Mouse (Mus musculus) kidney, adult 2 months (tissue): ENCODE results near the gene Tfb1m. TPM values are rescaled to one million over a fixed set of nuclear protein-coding genes. Genes with fewer than 3 reads are reported as not detected.

Source experiments
- DNase-seq: peaks from one replicate; pipeline ENCODE4 v3.0.0; 2021
- H3K27ac ChIP-seq: fragments of 200-500 bp; 2 replicates; pipeline ENCODE4 v1.5.1; 2012; ENCODE audit warnings: low read depth, low read length, control low read depth, inconsistent platforms; ENCODE audit not compliant: insufficient read depth
- H3K27me3 ChIP-seq: fragments of 200-500 bp; replicated peaks from 2 replicates; pipeline ENCODE4 v1.6.1; 2012; ENCODE audit warnings: mild to moderate bottlenecking, moderate library complexity, low read length, inconsistent platforms; ENCODE audit not compliant: control insufficient read depth, insufficient read depth
- H3K36me3 ChIP-seq: fragments of 200-500 bp; 2 replicates; pipeline ENCODE4 v1.6.1; 2012; ENCODE audit warnings: mild to moderate bottlenecking, moderate library complexity, low read length, inconsistent platforms; ENCODE audit not compliant: control insufficient read depth, insufficient read depth
- H3K4me1 ChIP-seq: fragments of 200-500 bp; 2 replicates; pipeline ENCODE4 v1.6.1; 2011; ENCODE audit warnings: low read length; ENCODE audit not compliant: control insufficient read depth, insufficient read depth
- H3K4me3 ChIP-seq: fragments of 200-500 bp; 2 replicates; pipeline ENCODE4 v1.5.1; 2011; ENCODE audit warnings: mild to moderate bottlenecking, low read depth, low read length, control low read depth; ENCODE audit not compliant: insufficient read depth
- CTCF ChIP-seq: fragments of 200-500 bp; conservative IDR thresholded peaks from 2 replicates; pipeline ENCODE4 v1.5.1; 2011; ENCODE audit warnings: low read depth, mild to moderate bottlenecking, control low read depth, low read length, moderate library complexity, mixed read lengths; ENCODE audit not compliant: insufficient read depth, insufficient read length
- POLR2A ChIP-seq: fragments of 200-500 bp; IDR thresholded peaks from one replicate; pipeline ENCODE4 v1.6.1; 2011; ENCODE audit warnings: low read depth, low read length, control low read depth
- WGBS: fragments of 180-500 bp; shearing (Covaris S2); methylation state at CpG from one replicate; pipeline ENCODE4 v1.1.7; 2018; 5-methylcytosine and 5-hydroxymethylcytosine counted together
- polyA plus RNA-seq: library from polyadenylated mRNA; depleted of rRNA; stranded (reverse); fragments of >200 nt; gene quantifications from 2 replicates; pipeline ENCODE4 v1.2.3, GENCODE M21; 2012

Gene Tfb1m
- polyA plus RNA-seq, 1 experiment = 4.8 TPM

GRCm38 (mm10) chr17:3509841-3510240 is 47.7 kb downstream of the Tfb1m start:
- WGBS = 16% methylated on average over 1 of the region's 1 CpGs
- Histone ChIP-seq H3K4me1 (no peaks in the 10 kb centered on the region), H3K36me3 (no peaks in the 10 kb centered on the region), H3K27me3 (no peaks in the 10 kb centered on the region), H3K27ac (no peak overlapping the region), H3K4me3 (no peak overlapping the region)
- TF ChIP-seq POLR2A (no peak), CTCF (peak; percentile 98)
- peak; percentile 78 for DNase-seq

GRCm38 (mm10) chr17:3506508-3506907 is 51.1 kb downstream of the Tfb1m start:
- no peaks in the 10 kb centered on the region for H3K36me3 ChIP-seq
- WGBS = 75% methylated on average over 8 of the region's 8 CpGs
- no peak for TF ChIP-seq CTCF
- TF ChIP-seq POLR2A = no peak

GRCm38 (mm10) chr17:3505711-3506110 is 51.9 kb downstream of the Tfb1m start:
- 100% methylated on average over 1 of the region's 1 CpGs for WGBS
- TF ChIP-seq CTCF (no peak), POLR2A (no peak)
- H3K4me1 ChIP-seq = no peaks in the 10 kb centered on the region
- no peaks in the 10 kb centered on the region for H3K36me3 ChIP-seq
- H3K27me3 ChIP-seq = no peaks in the 10 kb centered on the region
- DNase-seq = no peak
- no peak overlapping the region for H3K4me3 ChIP-seq
- no peak overlapping the region for H3K27ac ChIP-seq

More at GRCm38 (mm10) chr17:3506508-3506907, 51.1 kb downstream of the Tfb1m start:
- Histone ChIP-seq H3K4me1 (no peaks in the 10 kb centered on the region), H3K27me3 (no peaks in the 10 kb centered on the region), H3K4me3 (no peak overlapping the region), H3K27ac (no peak overlapping the region)
- DNase-seq = no peak

GRCm38 (mm10) chr17:3500936-3501335 is 56.6 kb downstream of the Tfb1m start:
- Histone ChIP-seq H3K27ac (no peak overlapping the region), H3K4me3 (no peak overlapping the region), H3K27me3 (no peaks in the 10 kb centered on the region), H3K36me3 (no peaks in the 10 kb centered on the region), H3K4me1 (peaks cover 13% of the 10 kb centered on the region)
- 79% methylated on average over 4 of the region's 4 CpGs for WGBS
- no peak for DNase-seq
- peak; percentile 18; the same call in 1 of the 2 replicates for TF ChIP-seq CTCF
- no peak for TF ChIP-seq POLR2A

- 95% methylated on average over 6 of the region's 6 CpGs for WGBS
- Histone ChIP-seq H3K4me3 (no peak overlapping the region), H3K27ac (no peak overlapping the region), H3K27me3 (no peaks in the 10 kb centered on the region), H3K36me3 (no peaks in the 10 kb centered on the region), H3K4me1 (peaks cover 21% of the 10 kb centered on the region)
- DNase-seq = no peak
- TF ChIP-seq POLR2A (no peak), CTCF (no peak)
Measured at GRCm38 (mm10) chr17:3500076-3500475, 57.5 kb downstream of the Tfb1m start.

- TF ChIP-seq CTCF (no peak), POLR2A (no peak)
Measured at GRCm38 (mm10) chr17:3499468-3499867, 58.1 kb downstream of the Tfb1m start.

GRCm38 (mm10) chr17:3498580-3498979 is 59.0 kb downstream of the Tfb1m start:
- no peak for DNase-seq
- Histone ChIP-seq H3K36me3 (no peaks in the 10 kb centered on the region), H3K27ac (no peak overlapping the region), H3K27me3 (no peaks in the 10 kb centered on the region), H3K4me1 (peaks cover 21% of the 10 kb centered on the region), H3K4me3 (no peak overlapping the region)
- 92% methylated on average over 3 of the region's 3 CpGs for WGBS
- TF ChIP-seq POLR2A (no peak), CTCF (no peak)

More at GRCm38 (mm10) chr17:3499468-3499867, 58.1 kb downstream of the Tfb1m start:
- H3K36me3 ChIP-seq = no peaks in the 10 kb centered on the region
- no peak for DNase-seq
- H3K27ac ChIP-seq = no peak overlapping the region
- H3K4me3 ChIP-seq = no peak overlapping the region
- WGBS = 85% methylated on average over 8 of the region's 8 CpGs
- H3K27me3 ChIP-seq = no peaks in the 10 kb centered on the region
- peaks cover 21% of the 10 kb centered on the region for H3K4me1 ChIP-seq

- Histone ChIP-seq H3K27ac (no peak overlapping the region), H3K27me3 (no peaks in the 10 kb centered on the region), H3K4me3 (no peak overlapping the region), H3K4me1 (peaks cover 21% of the 10 kb centered on the region), H3K36me3 (no peaks in the 10 kb centered on the region)
- WGBS = 45% methylated on average over 3 of the region's 3 CpGs
- DNase-seq = peak; percentile 20
- TF ChIP-seq POLR2A (no peak), CTCF (peak; percentile 40)
Measured at GRCm38 (mm10) chr17:3498086-3498485, 59.5 kb downstream of the Tfb1m start.
